Mouse (Mus musculus): Measurements from ENCODE around the gene 1700037C18Rik.

GRCm38 (mm10) chr16:3920756-3921155 lies 12.3 kb upstream of the 1700037C18Rik start:
- TF ChIP-seq CTCF (IDR thresholded peaks at IDR 0.05; ENCODE audit: control insufficient read depth, insufficient read depth, insufficient replicate concordance, low read depth, low read length): no peak
- no peak for TF ChIP-seq POLR2A (IDR thresholded peaks at IDR 0.05; ENCODE audit: control insufficient read depth, low read depth, low read length)

Measured in testis, adult 2 months (tissue).